Mouse (Mus musculus): Measurements from ENCODE around the gene Tshr. TPM values are rescaled to one million over a fixed set of nuclear protein-coding genes. Genes with fewer than 3 reads are reported as not detected.
"Not testable (repeated sequence)": the region's sequence is repeated elsewhere in the genome, so short reads cannot be mapped to it uniquely, and the experiment has no call there.

The Tshr gene
- polyA plus RNA-seq (2016; fragmentation: Nextera tagmentation; extraction: Ambion mirVana) = 0.29 and 0.34 TPM in 2 replicates

- H3K4me3 ChIP-seq = peak within 1 kb of the TSS; percentile 81
- no peaks in the 10 kb centered on the region for H3K9me3 ChIP-seq
- H3K27ac ChIP-seq = peak within 1 kb of the TSS; percentile 87
- WGBS = 3% methylated on average over 27 of the region's 27 CpGs
- H3K4me1 ChIP-seq = peaks cover 16% of the 10 kb centered on the region
- H3K27me3 ChIP-seq (ENCODE audit: poor library complexity, severe bottlenecking) = no peaks in the 10 kb centered on the region
- peak; percentile 96 for DNase-seq (ENCODE audit: extremely low spot score, low spot score)
- H3K36me3 ChIP-seq (replicated peaks) = no peaks in the 10 kb centered on the region
Measured at GRCm38 (mm10) chr12:91384281-91385017, at the start of gene Tshr, which contains the start of gene Cep128. TSS of gene Tshr (plus strand) at chr12:91384563. TSS of gene Cep128 (minus strand) at chr12:91384409.

- H3K4me3 ChIP-seq = not testable (repeated sequence)
- H3K4me1 ChIP-seq = peaks cover 12% of the 10 kb centered on the region
Measured at GRCm38 (mm10) chr12:91338656-91339055, 45.7 kb upstream of the Tshr start.

GRCm38 (mm10) chr12:91353783-91354182 lies 30.6 kb upstream of the Tshr start:
- 88% methylated on average over 8 of the region's 8 CpGs for WGBS
- Histone ChIP-seq H3K4me1 (no peaks in the 10 kb centered on the region), H3K9me3 (no peaks in the 10 kb centered on the region), H3K36me3 (replicated peaks) (peaks cover 6% of the 10 kb centered on the region), H3K27ac (no peak overlapping the region), H3K4me3 (no peak overlapping the region), H3K27me3 (ENCODE audit: poor library complexity, severe bottlenecking) (no peaks in the 10 kb centered on the region)
- DNase-seq (ENCODE audit: extremely low spot score, low spot score) = no peak

More at GRCm38 (mm10) chr12:91338656-91339055, 45.7 kb upstream of the Tshr start:
- not testable (repeated sequence) for DNase-seq (ENCODE audit: extremely low spot score, low spot score); H3K27me3 ChIP-seq (ENCODE audit: poor library complexity, severe bottlenecking); H3K9me3 ChIP-seq; H3K27ac ChIP-seq
- H3K36me3 ChIP-seq (replicated peaks) = peaks cover 19% of the 10 kb centered on the region
- whole genome bisulfite sequencing = 97% methylated on average over 13 of the region's 13 CpGs

- Histone ChIP-seq H3K36me3 (replicated peaks) (peaks cover 30% of the 10 kb centered on the region), H3K27me3 (ENCODE audit: poor library complexity, severe bottlenecking) (no peaks in the 10 kb centered on the region), H3K4me1 (no peaks in the 10 kb centered on the region), H3K9me3 (no peaks in the 10 kb centered on the region; the same call in 1 of the 2 replicates), H3K4me3 (no peak overlapping the region), H3K27ac (no peak overlapping the region)
- DNase-seq (ENCODE audit: extremely low spot score, low spot score) = no peak
- 91% methylated on average over 3 of the region's 3 CpGs for WGBS
Measured at GRCm38 (mm10) chr12:91369173-91369572, 15.2 kb upstream of the Tshr start.

- no peak for DNase-seq (ENCODE audit: extremely low spot score, low spot score)
- no peaks in the 10 kb centered on the region for H3K9me3 ChIP-seq
- WGBS = 9% methylated on average over 22 of the region's 22 CpGs
- H3K4me1 ChIP-seq = peaks cover 16% of the 10 kb centered on the region
- H3K4me3 ChIP-seq = peak overlapping the region; percentile 81
- H3K36me3 ChIP-seq (replicated peaks) = no peaks in the 10 kb centered on the region
- peak overlapping the region; percentile 87 for H3K27ac ChIP-seq
- H3K27me3 ChIP-seq (ENCODE audit: poor library complexity, severe bottlenecking) = no peaks in the 10 kb centered on the region
Measured at GRCm38 (mm10) chr12:91383516-91384264, 673 bp upstream of the Tshr start.

GRCm38 (mm10) chr12:91400232-91401048 lies 16.1 kb downstream of the Tshr start:
- peaks cover 10% of the 10 kb centered on the region for H3K4me1 ChIP-seq
- H3K27me3 ChIP-seq (ENCODE audit: poor library complexity, severe bottlenecking) = peaks cover 43% of the 10 kb centered on the region
- H3K4me3 ChIP-seq = peak overlapping the region; percentile 62
- WGBS = under 1% methylated on average over 38 of the region's 38 CpGs
- peak; percentile 78 for DNase-seq (ENCODE audit: extremely low spot score, low spot score)
- peak overlapping the region; percentile 48 for H3K27ac ChIP-seq
- H3K9me3 ChIP-seq = no peaks in the 10 kb centered on the region
- no peaks in the 10 kb centered on the region for H3K36me3 ChIP-seq (replicated peaks)

GRCm38 (mm10) chr12:91401049-91401352 lies 16.6 kb downstream of the Tshr start:
- H3K27me3 ChIP-seq (ENCODE audit: poor library complexity, severe bottlenecking) = peaks cover 43% of the 10 kb centered on the region
- no peak for DNase-seq (ENCODE audit: extremely low spot score, low spot score)
- peaks cover 10% of the 10 kb centered on the region for H3K4me1 ChIP-seq
- peak overlapping the region; percentile 62 for H3K4me3 ChIP-seq
- no peaks in the 10 kb centered on the region for H3K9me3 ChIP-seq
- peak overlapping the region; percentile 48; the same call in 1 of the 2 replicates for H3K27ac ChIP-seq
- WGBS = 3% methylated on average over 12 of the region's 12 CpGs
- H3K36me3 ChIP-seq (replicated peaks) = no peaks in the 10 kb centered on the region

GRCm38 (mm10) chr12:91410306-91410705 lies 25.9 kb downstream of the Tshr start:
- Histone ChIP-seq H3K36me3 (replicated peaks) (no peaks in the 10 kb centered on the region), H3K4me1 (peaks cover 28% of the 10 kb centered on the region), H3K4me3 (no peak overlapping the region), H3K27me3 (ENCODE audit: poor library complexity, severe bottlenecking) (peaks cover 22% of the 10 kb centered on the region; the same call in 1 of the 2 replicates), H3K27ac (no peak overlapping the region), H3K9me3 (no peaks in the 10 kb centered on the region)
- 90% methylated on average over 4 of the region's 4 CpGs for WGBS
- DNase-seq (ENCODE audit: extremely low spot score, low spot score) = no peak

- DNase-seq (ENCODE audit: extremely low spot score, low spot score) = peak; percentile 30
- peaks cover 28% of the 10 kb centered on the region for H3K4me1 ChIP-seq
- peak overlapping the region; percentile 53 for H3K27ac ChIP-seq
- H3K27me3 ChIP-seq (ENCODE audit: poor library complexity, severe bottlenecking) = peaks cover 22% of the 10 kb centered on the region; the same call in 1 of the 2 replicates
- H3K36me3 ChIP-seq (replicated peaks) = no peaks in the 10 kb centered on the region
- WGBS = 41% methylated on average over 7 of the region's 7 CpGs
- no peaks in the 10 kb centered on the region for H3K9me3 ChIP-seq
- no peak overlapping the region for H3K4me3 ChIP-seq
Measured at GRCm38 (mm10) chr12:91412461-91413182, 28.3 kb downstream of the Tshr start.

- H3K27ac ChIP-seq = no peak overlapping the region
- WGBS = 85% methylated on average over 6 of the region's 6 CpGs
- no peak overlapping the region for H3K4me3 ChIP-seq
- no peaks in the 10 kb centered on the region for H3K36me3 ChIP-seq (replicated peaks)
- peaks cover 21% of the 10 kb centered on the region for H3K4me1 ChIP-seq
- no peaks in the 10 kb centered on the region for H3K9me3 ChIP-seq
- no peak for DNase-seq (ENCODE audit: extremely low spot score, low spot score)
- peaks cover 22% of the 10 kb centered on the region; the same call in 1 of the 2 replicates for H3K27me3 ChIP-seq (ENCODE audit: poor library complexity, severe bottlenecking)
Measured at GRCm38 (mm10) chr12:91415112-91415511, 30.7 kb downstream of the Tshr start.

- H3K4me3 ChIP-seq = no peak overlapping the region
- DNase-seq (ENCODE audit: extremely low spot score, low spot score) = no peak
- no peaks in the 10 kb centered on the region for H3K36me3 ChIP-seq (replicated peaks)
- no peak overlapping the region for H3K27ac ChIP-seq
- no peaks in the 10 kb centered on the region for H3K9me3 ChIP-seq
- H3K27me3 ChIP-seq (ENCODE audit: poor library complexity, severe bottlenecking) = peaks cover 15% of the 10 kb centered on the region; the same call in 1 of the 2 replicates
- WGBS = 96% methylated on average over 7 of the region's 7 CpGs
- peaks cover 25% of the 10 kb centered on the region for H3K4me1 ChIP-seq
Measured at GRCm38 (mm10) chr12:91416828-91417227, 32.5 kb downstream of the Tshr start.

GRCm38 (mm10) chr12:91418791-91419190 lies 34.4 kb downstream of the Tshr start:
- no peaks in the 10 kb centered on the region for H3K9me3 ChIP-seq
- no peak overlapping the region for H3K4me3 ChIP-seq
- WGBS = 46% methylated on average over 7 of the region's 7 CpGs
- H3K27me3 ChIP-seq (ENCODE audit: poor library complexity, severe bottlenecking) = peaks cover 10% of the 10 kb centered on the region; the same call in 1 of the 2 replicates
- no peak overlapping the region for H3K27ac ChIP-seq
- peak; percentile 55 for DNase-seq (ENCODE audit: extremely low spot score, low spot score)
- H3K4me1 ChIP-seq = peaks cover 5% of the 10 kb centered on the region; the same call in 1 of the 2 replicates
- no peaks in the 10 kb centered on the region for H3K36me3 ChIP-seq (replicated peaks)
